Mouse (Mus musculus): ENCODE measurements at regions not wholly inside any gene's neighbourhood (a gene's known extent, or its start where the extent isn't known, plus 50 kb on each side); places are given as distances from the start of the nearest gene placed in this dataset.
A peak's percentile ranks its signal among the peaks of the same experiment; 100 is the strongest.

- 50% methylated on average over 1 of the region's 1 CpGs for WGBS
- Histone ChIP-seq H3K9me3 (no peaks in the 10 kb centered on the region), H3K9ac (no peak overlapping the region), H3K27ac (no peak overlapping the region), H3K4me3 (replicated peaks) (no peak overlapping the region), H3K4me1 (replicated peaks) (no peaks in the 10 kb centered on the region), H3K4me2 (replicated peaks) (no peak overlapping the region), H3K27me3 (replicated peaks) (no peaks in the 10 kb centered on the region), H3K36me3 (no peaks in the 10 kb centered on the region)
- no peak for ATAC-seq
These were observed 167.5 kb upstream of the Fam83b start for GRCm38 (mm10) chr9:76734387-76734786.

GRCm38 (mm10) chr9:76733812-76734211 lies 166.9 kb upstream of the Fam83b start:
- no peak overlapping the region for H3K4me2 ChIP-seq (replicated peaks)
- H3K9me3 ChIP-seq, result no peaks in the 10 kb centered on the region
- no peaks in the 10 kb centered on the region for H3K27me3 ChIP-seq (replicated peaks)
- no peak for ATAC-seq
- H3K9ac ChIP-seq, result no peak overlapping the region
- no peaks in the 10 kb centered on the region for H3K36me3 ChIP-seq
- no peak overlapping the region for H3K27ac ChIP-seq
- H3K4me3 ChIP-seq (replicated peaks), result no peak overlapping the region
- H3K4me1 ChIP-seq (replicated peaks), result no peaks in the 10 kb centered on the region

GRCm38 (mm10) chr9:76722881-76723280 lies 156.0 kb upstream of the Fam83b start:
- Histone ChIP-seq H3K27me3 (replicated peaks) (no peaks in the 10 kb centered on the region), H3K4me1 (replicated peaks) (no peaks in the 10 kb centered on the region), H3K9ac (no peak overlapping the region), H3K9me3 (no peaks in the 10 kb centered on the region), H3K4me2 (replicated peaks) (no peak overlapping the region), H3K36me3 (no peaks in the 10 kb centered on the region), H3K27ac (no peak overlapping the region), H3K4me3 (replicated peaks) (no peak overlapping the region)
- WGBS, result 88% methylated on average over 3 of the region's 3 CpGs
- ATAC-seq, result no peak

- no peaks in the 10 kb centered on the region for H3K9me3 ChIP-seq
- H3K36me3 ChIP-seq, result no peaks in the 10 kb centered on the region
- no peak overlapping the region for H3K9ac ChIP-seq
- H3K27ac ChIP-seq, result no peak overlapping the region
- ATAC-seq, result no peak
- no peak overlapping the region for H3K4me2 ChIP-seq (replicated peaks)
- H3K4me3 ChIP-seq (replicated peaks), result no peak overlapping the region
- H3K4me1 ChIP-seq (replicated peaks), result no peaks in the 10 kb centered on the region
- 80% methylated on average over 1 of the region's 1 CpGs for WGBS
- H3K27me3 ChIP-seq (replicated peaks), result no peaks in the 10 kb centered on the region
These were observed 148.9 kb upstream of the Fam83b start for GRCm38 (mm10) chr9:76715852-76716251.

- Histone ChIP-seq H3K27me3 (replicated peaks) (no peaks in the 10 kb centered on the region), H3K27ac (no peak overlapping the region), H3K36me3 (no peaks in the 10 kb centered on the region), H3K9ac (no peak overlapping the region), H3K4me2 (replicated peaks) (no peak overlapping the region), H3K9me3 (no peaks in the 10 kb centered on the region), H3K4me1 (replicated peaks) (no peaks in the 10 kb centered on the region), H3K4me3 (replicated peaks) (no peak overlapping the region)
- ATAC-seq, result no peak
- 26% methylated on average over 1 of the region's 1 CpGs for WGBS
These were observed 139.5 kb upstream of the Fam83b start for GRCm38 (mm10) chr9:76706451-76706850.

GRCm38 (mm10) chr9:76705786-76706185 lies 138.9 kb upstream of the Fam83b start:
- Histone ChIP-seq H3K4me3 (replicated peaks) (no peak overlapping the region), H3K9me3 (no peaks in the 10 kb centered on the region), H3K4me2 (replicated peaks) (no peak overlapping the region), H3K27me3 (replicated peaks) (no peaks in the 10 kb centered on the region), H3K36me3 (no peaks in the 10 kb centered on the region), H3K27ac (no peak overlapping the region), H3K4me1 (replicated peaks) (no peaks in the 10 kb centered on the region), H3K9ac (no peak overlapping the region)
- ATAC-seq, result no peak
- WGBS, result 81% methylated on average over 5 of the region's 5 CpGs

GRCm38 (mm10) chr9:76695547-76695946 lies 128.6 kb upstream of the Fam83b start:
- peak; percentile 88 for ATAC-seq
- H3K27ac ChIP-seq, result no peak overlapping the region
- H3K36me3 ChIP-seq, result no peaks in the 10 kb centered on the region
- H3K9ac ChIP-seq, result no peak overlapping the region
- H3K4me1 ChIP-seq (replicated peaks), result no peaks in the 10 kb centered on the region
- H3K9me3 ChIP-seq, result no peaks in the 10 kb centered on the region
- no peak overlapping the region for H3K4me3 ChIP-seq (replicated peaks)
- WGBS, result 45% methylated on average over 4 of the region's 4 CpGs
- H3K27me3 ChIP-seq (replicated peaks), result no peaks in the 10 kb centered on the region
- no peak overlapping the region for H3K4me2 ChIP-seq (replicated peaks)

GRCm38 (mm10) chr9:76692976-76693375 lies 126.1 kb upstream of the Fam83b start:
- 76% methylated on average over 4 of the region's 4 CpGs for WGBS
- no peak overlapping the region for H3K27ac ChIP-seq
- no peaks in the 10 kb centered on the region for H3K27me3 ChIP-seq (replicated peaks)
- no peaks in the 10 kb centered on the region for H3K36me3 ChIP-seq
- H3K9ac ChIP-seq, result no peak overlapping the region
- H3K4me3 ChIP-seq (replicated peaks), result no peak overlapping the region
- H3K4me1 ChIP-seq (replicated peaks), result no peaks in the 10 kb centered on the region
- no peaks in the 10 kb centered on the region for H3K9me3 ChIP-seq
- no peak overlapping the region for H3K4me2 ChIP-seq (replicated peaks)
- no peak for ATAC-seq

GRCm38 (mm10) chr9:76660848-76661247 lies 93.9 kb upstream of the Fam83b start:
- Histone ChIP-seq H3K4me3 (replicated peaks) (no peak overlapping the region), H3K27me3 (replicated peaks) (no peaks in the 10 kb centered on the region), H3K27ac (no peak overlapping the region), H3K36me3 (no peaks in the 10 kb centered on the region), H3K9me3 (no peaks in the 10 kb centered on the region), H3K4me2 (replicated peaks) (no peak overlapping the region), H3K4me1 (replicated peaks) (no peaks in the 10 kb centered on the region), H3K9ac (no peak overlapping the region)
- ATAC-seq, result peak; percentile 81
- WGBS, result 26% methylated on average over 3 of the region's 3 CpGs

GRCm38 (mm10) chr9:76659798-76660197 lies 92.9 kb upstream of the Fam83b start:
- H3K4me3 ChIP-seq (replicated peaks), result no peak overlapping the region
- WGBS, result 45% methylated on average over 3 of the region's 3 CpGs
- no peaks in the 10 kb centered on the region for H3K27me3 ChIP-seq (replicated peaks)
- H3K9ac ChIP-seq, result no peak overlapping the region
- no peak overlapping the region for H3K27ac ChIP-seq
- H3K4me2 ChIP-seq (replicated peaks), result 0 out of 2 replicates have a peak overlapping the region, but pooled peaks have one; percentile 31
- H3K36me3 ChIP-seq, result no peaks in the 10 kb centered on the region
- no peaks in the 10 kb centered on the region for H3K4me1 ChIP-seq (replicated peaks)
- peak; percentile 78 for ATAC-seq
- H3K9me3 ChIP-seq, result no peaks in the 10 kb centered on the region

GRCm38 (mm10) chr9:76653311-76653710 lies 86.4 kb upstream of the Fam83b start:
- H3K9me3 ChIP-seq, result no peaks in the 10 kb centered on the region
- no peaks in the 10 kb centered on the region for H3K36me3 ChIP-seq
- H3K27ac ChIP-seq, result no peak overlapping the region
- WGBS, result 89% methylated on average over 2 of the region's 2 CpGs
- no peaks in the 10 kb centered on the region for H3K4me1 ChIP-seq (replicated peaks)
- H3K4me3 ChIP-seq (replicated peaks), result no peak overlapping the region
- H3K27me3 ChIP-seq (replicated peaks), result no peaks in the 10 kb centered on the region
- no peak for ATAC-seq
- H3K9ac ChIP-seq, result no peak overlapping the region
- no peak overlapping the region for H3K4me2 ChIP-seq (replicated peaks)

GRCm38 (mm10) chr9:76649484-76649883 lies 82.6 kb upstream of the Fam83b start:
- ATAC-seq, result peak; percentile 83
- no peaks in the 10 kb centered on the region for H3K36me3 ChIP-seq
- H3K9me3 ChIP-seq, result no peaks in the 10 kb centered on the region
- H3K9ac ChIP-seq, result no peak overlapping the region
- no peaks in the 10 kb centered on the region for H3K27me3 ChIP-seq (replicated peaks)
- H3K27ac ChIP-seq, result no peak overlapping the region
- H3K4me2 ChIP-seq (replicated peaks), result no peak overlapping the region
- 63% methylated on average over 1 of the region's 1 CpGs for WGBS
- H3K4me1 ChIP-seq (replicated peaks), result no peaks in the 10 kb centered on the region
- no peak overlapping the region for H3K4me3 ChIP-seq (replicated peaks)

- H3K4me2 ChIP-seq (replicated peaks), result no peak overlapping the region
- H3K9ac ChIP-seq, result no peak overlapping the region
- H3K36me3 ChIP-seq, result no peaks in the 10 kb centered on the region
- H3K27me3 ChIP-seq (replicated peaks), result no peaks in the 10 kb centered on the region
- H3K4me1 ChIP-seq (replicated peaks), result no peaks in the 10 kb centered on the region
- H3K27ac ChIP-seq, result no peak overlapping the region
- H3K4me3 ChIP-seq (replicated peaks), result no peak overlapping the region
- no peaks in the 10 kb centered on the region for H3K9me3 ChIP-seq
- no peak for ATAC-seq
These were observed 79.5 kb upstream of the Fam83b start for GRCm38 (mm10) chr9:76646383-76646782.

Data from intestine, embryonic 15.5 days (tissue).